Mouse (Mus musculus): ENCODE measurements around the gene Taf6l. TPM values are rescaled to one million over a fixed set of nuclear protein-coding genes. Genes with fewer than 3 reads are reported as not detected.
A peak's percentile ranks its signal among the peaks of the same experiment; 100 is the strongest.

The Taf6l gene
- polyA plus RNA-seq, 1 experiment from 2014 or later: 17.1 TPM

GRCm38 (mm10) chr19:8757471-8757998 lies 28.7 kb downstream of the Taf6l start:
- no peak for ATAC-seq (ENCODE audit: insufficient number of reproducible peaks, insufficient read depth, low FRiP score, low read depth)
- 4% methylated on average over 14 of the region's 14 CpGs for WGBS
- Histone ChIP-seq H3K27ac (ENCODE audit: low read length) (peak overlapping the region; percentile 80), H3K27me3 (ENCODE audit: control insufficient read depth, insufficient read depth, low read length) (no peaks in the 10 kb centered on the region), H3K36me3 (ENCODE audit: control insufficient read depth, insufficient read depth, low read length) (peaks cover 30% of the 10 kb centered on the region), H3K9ac (replicated peaks; ENCODE audit: low read depth, low read length) (peak overlapping the region; percentile 89), H3K9me3 (ENCODE audit: control insufficient read depth, low read depth, low read length) (no peaks in the 10 kb centered on the region), H3K4me1 (ENCODE audit: control insufficient read depth, insufficient read depth, low read length) (peaks cover 6% of the 10 kb centered on the region), H3K4me2 (replicated peaks; ENCODE audit: low read depth, low read length) (peak overlapping the region; percentile 73), H3K4me3 (ENCODE audit: low read depth, low read length) (peak overlapping the region; percentile 68)

GRCm38 (mm10) chr19:8756635-8757387 lies 29.4 kb downstream of the Taf6l start, which contains the start of gene Nxf1:
Gene Nxf1, plus strand, starts transcription at chr19:8757073.
- peak; percentile 93 for ATAC-seq (ENCODE audit: insufficient number of reproducible peaks, insufficient read depth, low FRiP score, low read depth)
- Histone ChIP-seq H3K4me3 (ENCODE audit: low read depth, low read length) (peak within 1 kb of the TSS; percentile 68), H3K9me3 (ENCODE audit: control insufficient read depth, low read depth, low read length) (no peaks in the 10 kb centered on the region), H3K27ac (ENCODE audit: low read length) (peak within 1 kb of the TSS; percentile 80), H3K9ac (replicated peaks; ENCODE audit: low read depth, low read length) (peak within 1 kb of the TSS; percentile 89), H3K4me1 (ENCODE audit: control insufficient read depth, insufficient read depth, low read length) (peaks cover 6% of the 10 kb centered on the region), H3K36me3 (ENCODE audit: control insufficient read depth, insufficient read depth, low read length) (peaks cover 31% of the 10 kb centered on the region), H3K4me2 (replicated peaks; ENCODE audit: low read depth, low read length) (peak within 1 kb of the TSS; percentile 73), H3K27me3 (ENCODE audit: control insufficient read depth, insufficient read depth, low read length) (no peaks in the 10 kb centered on the region)
- WGBS: under 1% methylated on average over 75 of the region's 75 CpGs

- H3K27ac ChIP-seq (ENCODE audit: low read length): no peak overlapping the region
- peaks cover 6% of the 10 kb centered on the region for H3K4me1 ChIP-seq (ENCODE audit: control insufficient read depth, insufficient read depth, low read length)
- no peak for ATAC-seq (ENCODE audit: insufficient number of reproducible peaks, insufficient read depth, low FRiP score, low read depth)
- peak overlapping the region; percentile 39 for H3K4me2 ChIP-seq (replicated peaks; ENCODE audit: low read depth, low read length)
- no peaks in the 10 kb centered on the region for H3K9me3 ChIP-seq (ENCODE audit: control insufficient read depth, low read depth, low read length)
- no peak overlapping the region for H3K4me3 ChIP-seq (ENCODE audit: low read depth, low read length)
- 72% methylated on average over 3 of the region's 3 CpGs for WGBS
- H3K36me3 ChIP-seq (ENCODE audit: control insufficient read depth, insufficient read depth, low read length): peaks cover 41% of the 10 kb centered on the region
- H3K27me3 ChIP-seq (ENCODE audit: control insufficient read depth, insufficient read depth, low read length): no peaks in the 10 kb centered on the region
- no peak overlapping the region for H3K9ac ChIP-seq (replicated peaks; ENCODE audit: low read depth, low read length)
Observed at GRCm38 (mm10) chr19:8755652-8756051, 30.6 kb downstream of the Taf6l start.

GRCm38 (mm10) chr19:8747368-8747767 lies 38.8 kb downstream of the Taf6l start:
- H3K36me3 ChIP-seq (ENCODE audit: control insufficient read depth, insufficient read depth, low read length): peaks cover 80% of the 10 kb centered on the region
- no peak for ATAC-seq (ENCODE audit: insufficient number of reproducible peaks, insufficient read depth, low FRiP score, low read depth)
- 83% methylated on average over 2 of the region's 2 CpGs for WGBS

GRCm38 (mm10) chr19:8745382-8745781 lies 40.8 kb downstream of the Taf6l start:
- Histone ChIP-seq H3K9me3 (ENCODE audit: control insufficient read depth, low read depth, low read length) (no peaks in the 10 kb centered on the region), H3K4me2 (replicated peaks; ENCODE audit: low read depth, low read length) (no peak overlapping the region), H3K4me3 (ENCODE audit: low read depth, low read length) (no peak overlapping the region), H3K36me3 (ENCODE audit: control insufficient read depth, insufficient read depth, low read length) (peaks cover 66% of the 10 kb centered on the region), H3K27me3 (ENCODE audit: control insufficient read depth, insufficient read depth, low read length) (no peaks in the 10 kb centered on the region), H3K27ac (ENCODE audit: low read length) (no peak overlapping the region), H3K4me1 (ENCODE audit: control insufficient read depth, insufficient read depth, low read length) (peaks cover 13% of the 10 kb centered on the region), H3K9ac (replicated peaks; ENCODE audit: low read depth, low read length) (no peak overlapping the region)
- WGBS: 91% methylated on average over 1 of the region's 1 CpGs
- no peak for ATAC-seq (ENCODE audit: insufficient number of reproducible peaks, insufficient read depth, low FRiP score, low read depth)

More at GRCm38 (mm10) chr19:8747368-8747767, 38.8 kb downstream of the Taf6l start:
- peaks cover 7% of the 10 kb centered on the region; the same call in 1 of the 2 replicates for H3K4me1 ChIP-seq (ENCODE audit: control insufficient read depth, insufficient read depth, low read length)
- H3K9me3 ChIP-seq (ENCODE audit: control insufficient read depth, low read depth, low read length): no peaks in the 10 kb centered on the region
- no peak overlapping the region for H3K4me2 ChIP-seq (replicated peaks; ENCODE audit: low read depth, low read length)
- H3K4me3 ChIP-seq (ENCODE audit: low read depth, low read length): no peak overlapping the region
- no peak overlapping the region for H3K27ac ChIP-seq (ENCODE audit: low read length)
- H3K9ac ChIP-seq (replicated peaks; ENCODE audit: low read depth, low read length): no peak overlapping the region
- H3K27me3 ChIP-seq (ENCODE audit: control insufficient read depth, insufficient read depth, low read length): no peaks in the 10 kb centered on the region

- Histone ChIP-seq H3K27me3 (ENCODE audit: control insufficient read depth, insufficient read depth, low read length) (no peaks in the 10 kb centered on the region), H3K9ac (replicated peaks; ENCODE audit: low read depth, low read length) (peak overlapping the region; percentile 95), H3K4me1 (ENCODE audit: control insufficient read depth, insufficient read depth, low read length) (peaks cover 15% of the 10 kb centered on the region), H3K9me3 (ENCODE audit: control insufficient read depth, low read depth, low read length) (no peaks in the 10 kb centered on the region), H3K4me3 (ENCODE audit: low read depth, low read length) (peak overlapping the region; percentile 97), H3K36me3 (ENCODE audit: control insufficient read depth, insufficient read depth, low read length) (peaks cover 57% of the 10 kb centered on the region), H3K27ac (ENCODE audit: low read length) (peak overlapping the region; percentile 96), H3K4me2 (replicated peaks; ENCODE audit: low read depth, low read length) (peak overlapping the region; percentile 96)
- ATAC-seq (ENCODE audit: insufficient number of reproducible peaks, insufficient read depth, low FRiP score, low read depth): no peak
- WGBS: 13% methylated on average over 14 of the region's 14 CpGs
Observed at GRCm38 (mm10) chr19:8742176-8742575, 44.0 kb downstream of the Taf6l start.

GRCm38 (mm10) chr19:8741243-8741869 lies 44.9 kb downstream of the Taf6l start, which contains the start of gene Stx5a:
Gene Stx5a, plus strand, starts transcription at chr19:8741413.
- Histone ChIP-seq H3K4me1 (ENCODE audit: control insufficient read depth, insufficient read depth, low read length) (peaks cover 17% of the 10 kb centered on the region), H3K9ac (replicated peaks; ENCODE audit: low read depth, low read length) (peak within 1 kb of the TSS; percentile 95), H3K27me3 (ENCODE audit: control insufficient read depth, insufficient read depth, low read length) (no peaks in the 10 kb centered on the region), H3K4me3 (ENCODE audit: low read depth, low read length) (peak within 1 kb of the TSS; percentile 97), H3K4me2 (replicated peaks; ENCODE audit: low read depth, low read length) (peak within 1 kb of the TSS; percentile 96), H3K9me3 (ENCODE audit: control insufficient read depth, low read depth, low read length) (no peaks in the 10 kb centered on the region), H3K27ac (ENCODE audit: low read length) (peak within 1 kb of the TSS; percentile 96), H3K36me3 (ENCODE audit: control insufficient read depth, insufficient read depth, low read length) (peaks cover 49% of the 10 kb centered on the region)
- ATAC-seq (ENCODE audit: insufficient number of reproducible peaks, insufficient read depth, low FRiP score, low read depth): peak; percentile 98
- under 1% methylated on average over 36 of the region's 36 CpGs for WGBS

- H3K27ac ChIP-seq (ENCODE audit: low read length): peak within 1 kb of the TSS; percentile 96
- no peaks in the 10 kb centered on the region for H3K27me3 ChIP-seq (ENCODE audit: control insufficient read depth, insufficient read depth, low read length)
- H3K36me3 ChIP-seq (ENCODE audit: control insufficient read depth, insufficient read depth, low read length): peaks cover 42% of the 10 kb centered on the region
- peak within 1 kb of the TSS; percentile 97 for H3K4me3 ChIP-seq (ENCODE audit: low read depth, low read length)
- H3K4me2 ChIP-seq (replicated peaks; ENCODE audit: low read depth, low read length): peak within 1 kb of the TSS; percentile 40
- 61% methylated on average over 14 of the region's 14 CpGs for WGBS
- no peaks in the 10 kb centered on the region for H3K9me3 ChIP-seq (ENCODE audit: control insufficient read depth, low read depth, low read length)
- H3K4me1 ChIP-seq (ENCODE audit: control insufficient read depth, insufficient read depth, low read length): peaks cover 17% of the 10 kb centered on the region
- peak within 1 kb of the TSS; percentile 95 for H3K9ac ChIP-seq (replicated peaks; ENCODE audit: low read depth, low read length)
- ATAC-seq (ENCODE audit: insufficient number of reproducible peaks, insufficient read depth, low FRiP score, low read depth): no peak
Observed at GRCm38 (mm10) chr19:8740603-8741002, 45.6 kb downstream of the Taf6l start, which contains the start of gene 1700092M07Rik. Gene 1700092M07Rik, plus strand, starts transcription at chr19:8740718.

All from stomach, embryonic 14.5 days (tissue).